Mouse (Mus musculus): Measurements from ENCODE around the gene Ergic1. TPM values are rescaled to one million over a fixed set of nuclear protein-coding genes. Genes with fewer than 3 reads are reported as not detected.

Ergic1 gene
- polyA plus RNA-seq, 1 experiment from 2014 or later, result 35.2 TPM

- Histone ChIP-seq H3K4me1 (replicated peaks) (peaks cover 23% of the 10 kb centered on the region), H3K9me3 (replicated peaks) (no peaks in the 10 kb centered on the region), H3K4me3 (replicated peaks) (no peak overlapping the region), H3K27ac (no peak overlapping the region), H3K36me3 (peaks cover 56% of the 10 kb centered on the region), H3K27me3 (no peaks in the 10 kb centered on the region), H3K9ac (no peak overlapping the region), H3K4me2 (no peak overlapping the region)
- DNase-seq, result no peak
- ATAC-seq (ENCODE audit: low read depth), result no peak
- 79% methylated on average over 7 of the region's 7 CpGs for WGBS (ENCODE audit: insufficient replicate concordance)
Observed at GRCm38 (mm10) chr17:26634539-26634938, 73.2 kb downstream of the Ergic1 start.

DNA sequence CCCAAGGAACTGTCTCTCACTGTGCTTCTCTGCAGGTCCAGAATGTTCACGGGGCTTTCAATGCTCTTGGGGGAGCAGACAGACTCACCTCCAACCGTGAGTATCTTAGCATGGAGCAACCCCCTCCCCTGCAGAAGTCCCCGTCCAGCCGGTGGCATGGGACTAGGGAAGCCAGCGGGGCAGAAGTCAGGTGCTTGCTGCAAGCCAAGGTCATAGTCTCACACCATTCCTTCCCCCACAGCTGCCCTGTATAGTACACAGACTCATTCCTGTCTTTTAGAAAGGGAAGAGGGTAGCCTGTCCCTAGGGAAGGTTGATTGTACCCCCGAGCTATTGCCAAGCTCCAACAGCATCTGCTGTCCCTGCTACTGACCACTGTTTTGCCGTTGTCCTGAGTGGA lies 74.7 kb downstream of the Ergic1 start:
- DNase-seq (no peak), ATAC-seq (ENCODE audit: low read depth) (no peak)
- peaks cover 23% of the 10 kb centered on the region for H3K4me1 ChIP-seq (replicated peaks)
- peaks cover 55% of the 10 kb centered on the region for H3K36me3 ChIP-seq
- 73% methylated on average over 7 of the region's 7 CpGs for WGBS (ENCODE audit: insufficient replicate concordance)
- H3K27me3 ChIP-seq, result no peaks in the 10 kb centered on the region
- no peak overlapping the region for H3K9ac ChIP-seq
- no peak overlapping the region for H3K4me2 ChIP-seq
- no peaks in the 10 kb centered on the region for H3K9me3 ChIP-seq (replicated peaks)
- H3K27ac ChIP-seq, result no peak overlapping the region
- H3K4me3 ChIP-seq (replicated peaks), result no peak overlapping the region

GRCm38 (mm10) chr17:26637851-26638250 lies 76.6 kb downstream of the Ergic1 start:
- Histone ChIP-seq H3K9me3 (replicated peaks) (no peaks in the 10 kb centered on the region), H3K36me3 (peaks cover 62% of the 10 kb centered on the region), H3K27ac (peak overlapping the region; percentile 51), H3K4me1 (replicated peaks) (peaks cover 23% of the 10 kb centered on the region), H3K9ac (no peak overlapping the region), H3K4me2 (no peak overlapping the region), H3K27me3 (no peaks in the 10 kb centered on the region), H3K4me3 (replicated peaks) (no peak overlapping the region)
- ATAC-seq (ENCODE audit: low read depth) (peak; percentile 44; the same call in 1 of the 2 replicates), DNase-seq (no peak)
- 62% methylated on average over 4 of the region's 4 CpGs for WGBS (ENCODE audit: insufficient replicate concordance)

- WGBS (ENCODE audit: insufficient replicate concordance), result 20% methylated on average over 7 of the region's 7 CpGs
- Histone ChIP-seq H3K36me3 (peaks cover 64% of the 10 kb centered on the region), H3K9me3 (replicated peaks) (no peaks in the 10 kb centered on the region), H3K4me1 (replicated peaks) (peaks cover 23% of the 10 kb centered on the region), H3K4me3 (replicated peaks) (no peak overlapping the region), H3K9ac (no peak overlapping the region), H3K27ac (no peak overlapping the region; the same call in 1 of the 2 replicates), H3K4me2 (no peak overlapping the region), H3K27me3 (no peaks in the 10 kb centered on the region)
- ATAC-seq (ENCODE audit: low read depth) (peak; percentile 55; the same call in 1 of the 2 replicates), DNase-seq (peak; percentile 58)
Observed at GRCm38 (mm10) chr17:26638655-26639054, 77.4 kb downstream of the Ergic1 start.

GRCm38 (mm10) chr17:26639791-26640190 lies 78.5 kb downstream of the Ergic1 start:
- Histone ChIP-seq H3K27me3 (no peaks in the 10 kb centered on the region), H3K9me3 (replicated peaks) (no peaks in the 10 kb centered on the region), H3K4me1 (replicated peaks) (peaks cover 23% of the 10 kb centered on the region), H3K9ac (no peak overlapping the region), H3K4me3 (replicated peaks) (no peak overlapping the region), H3K36me3 (peaks cover 69% of the 10 kb centered on the region), H3K4me2 (no peak overlapping the region), H3K27ac (no peak overlapping the region)
- no peak for ATAC-seq (ENCODE audit: low read depth)
- DNase-seq, result no peak
- WGBS (ENCODE audit: insufficient replicate concordance), result 61% methylated on average over 2 of the region's 2 CpGs

DNA sequence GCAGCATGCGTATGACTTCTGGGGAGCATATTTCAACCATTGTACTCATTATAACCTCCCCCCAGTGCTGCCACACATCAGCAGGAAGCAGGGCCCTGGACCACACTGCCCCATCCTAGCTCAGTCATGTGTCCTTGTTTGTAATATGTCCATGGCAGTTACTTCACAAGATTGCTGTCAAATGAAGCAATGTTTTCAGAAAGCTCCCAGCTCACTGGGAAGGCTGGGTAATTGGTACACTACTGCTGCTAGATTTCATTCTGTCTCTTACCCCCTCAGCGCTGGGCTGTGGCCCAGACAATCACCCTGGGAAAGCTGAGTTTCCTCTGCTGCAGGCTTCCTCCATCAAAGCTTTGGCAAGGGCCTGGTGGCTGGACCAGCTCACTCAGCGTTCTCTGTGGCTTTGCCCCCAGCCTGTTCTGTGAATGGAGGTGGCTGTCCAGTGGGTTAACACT lies 79.0 kb downstream of the Ergic1 start:
- no peak for ATAC-seq (ENCODE audit: low read depth)

GRCm38 (mm10) chr17:26643456-26643855 lies 82.2 kb downstream of the Ergic1 start:
- Histone ChIP-seq H3K9ac (no peak overlapping the region), H3K27me3 (no peaks in the 10 kb centered on the region), H3K36me3 (peaks cover 68% of the 10 kb centered on the region), H3K4me2 (no peak overlapping the region), H3K9me3 (replicated peaks) (no peaks in the 10 kb centered on the region), H3K4me1 (replicated peaks) (peaks cover 4% of the 10 kb centered on the region), H3K27ac (no peak overlapping the region), H3K4me3 (replicated peaks) (no peak overlapping the region)
- no peak for DNase-seq
- 87% methylated on average over 8 of the region's 8 CpGs for WGBS (ENCODE audit: insufficient replicate concordance)
- no peak for ATAC-seq (ENCODE audit: low read depth)

More for the DNA sequence above, 79.0 kb downstream of the Ergic1 start:
- DNase-seq, result no peak
- Histone ChIP-seq H3K4me2 (no peak overlapping the region), H3K9me3 (replicated peaks) (no peaks in the 10 kb centered on the region), H3K27me3 (no peaks in the 10 kb centered on the region), H3K36me3 (peaks cover 69% of the 10 kb centered on the region), H3K27ac (no peak overlapping the region), H3K4me3 (replicated peaks) (no peak overlapping the region), H3K4me1 (replicated peaks) (peaks cover 25% of the 10 kb centered on the region), H3K9ac (no peak overlapping the region)
- WGBS (ENCODE audit: insufficient replicate concordance), result 80% methylated on average over 3 of the region's 3 CpGs

GRCm38 (mm10) chr17:26643993-26644392 lies 82.7 kb downstream of the Ergic1 start:
- ATAC-seq (ENCODE audit: low read depth) (no peak), DNase-seq (no peak)
- H3K4me2 ChIP-seq, result no peak overlapping the region
- no peaks in the 10 kb centered on the region for H3K9me3 ChIP-seq (replicated peaks)
- no peak overlapping the region for H3K4me3 ChIP-seq (replicated peaks)
- no peak overlapping the region for H3K27ac ChIP-seq
- 83% methylated on average over 2 of the region's 2 CpGs for WGBS (ENCODE audit: insufficient replicate concordance)
- H3K27me3 ChIP-seq, result no peaks in the 10 kb centered on the region
- no peak overlapping the region for H3K9ac ChIP-seq
- H3K4me1 ChIP-seq (replicated peaks), result peaks cover 3% of the 10 kb centered on the region; the same call in 1 of the 2 replicates
- peaks cover 65% of the 10 kb centered on the region for H3K36me3 ChIP-seq

- no peak overlapping the region for H3K9ac ChIP-seq
- H3K4me2 ChIP-seq, result no peak overlapping the region
- no peak overlapping the region for H3K4me3 ChIP-seq (replicated peaks)
- no peak for DNase-seq
- 79% methylated on average over 9 of the region's 9 CpGs for WGBS (ENCODE audit: insufficient replicate concordance)
- H3K27me3 ChIP-seq, result no peaks in the 10 kb centered on the region
- peaks cover 65% of the 10 kb centered on the region for H3K36me3 ChIP-seq
- ATAC-seq (ENCODE audit: low read depth), result no peak
- peaks cover 3% of the 10 kb centered on the region; the same call in 1 of the 2 replicates for H3K4me1 ChIP-seq (replicated peaks)
- no peaks in the 10 kb centered on the region for H3K9me3 ChIP-seq (replicated peaks)
- H3K27ac ChIP-seq, result no peak overlapping the region
Observed at GRCm38 (mm10) chr17:26644509-26645410, 83.5 kb downstream of the Ergic1 start.

DNA sequence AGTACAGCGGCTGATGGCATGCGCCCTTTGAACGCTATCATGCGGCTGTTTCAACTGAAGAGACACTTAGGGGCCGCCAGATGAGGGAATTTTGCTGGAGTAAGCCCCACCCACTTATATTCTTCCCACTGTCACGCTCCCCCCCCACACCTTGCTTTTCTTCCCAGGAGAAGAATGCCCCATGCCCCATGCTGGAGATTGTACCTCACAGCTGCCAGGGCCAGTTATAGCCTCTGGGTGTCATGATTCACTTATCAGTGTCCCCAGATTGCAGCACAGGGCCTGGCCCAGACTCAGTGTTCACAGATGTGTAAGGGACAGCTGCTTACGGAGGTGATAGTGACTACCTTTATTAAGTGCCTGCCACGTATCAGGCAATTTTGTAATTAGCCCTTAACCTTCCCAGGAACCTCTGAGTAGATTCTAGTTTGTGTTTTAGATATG lies 84.1 kb downstream of the Ergic1 start:
- ATAC-seq (ENCODE audit: low read depth), result no peak
- Histone ChIP-seq H3K4me2 (no peak overlapping the region), H3K4me1 (replicated peaks) (peaks cover 3% of the 10 kb centered on the region; the same call in 1 of the 2 replicates), H3K27me3 (no peaks in the 10 kb centered on the region), H3K9me3 (replicated peaks) (no peaks in the 10 kb centered on the region), H3K36me3 (peaks cover 59% of the 10 kb centered on the region), H3K27ac (no peak overlapping the region), H3K9ac (no peak overlapping the region), H3K4me3 (replicated peaks) (no peak overlapping the region)
- WGBS (ENCODE audit: insufficient replicate concordance), result 73% methylated on average over 8 of the region's 8 CpGs
- DNase-seq, result no peak

DNA sequence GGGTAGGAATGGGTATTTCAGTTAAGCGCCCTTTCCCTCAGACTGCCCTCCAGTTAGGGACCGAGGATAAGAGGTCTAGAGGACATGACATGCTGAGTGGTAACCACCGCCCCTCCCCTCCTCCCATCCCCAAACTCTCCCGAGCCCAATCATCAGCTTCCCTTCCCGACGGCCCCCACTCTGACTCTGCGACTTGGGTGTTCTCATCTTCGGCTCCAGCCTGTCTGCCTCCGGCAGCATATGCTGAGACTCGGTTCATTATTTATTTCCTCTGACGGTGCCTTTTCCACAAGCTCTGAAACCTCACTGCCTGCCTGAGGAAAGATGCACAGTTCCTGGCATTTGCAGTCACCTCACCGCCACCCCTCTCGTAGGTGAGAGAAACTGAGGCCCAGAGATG lies 86.0 kb downstream of the Ergic1 start:
- Histone ChIP-seq H3K27ac (no peak overlapping the region), H3K4me1 (replicated peaks) (peaks cover 3% of the 10 kb centered on the region; the same call in 1 of the 2 replicates), H3K4me3 (replicated peaks) (no peak overlapping the region), H3K4me2 (no peak overlapping the region), H3K9me3 (replicated peaks) (no peaks in the 10 kb centered on the region), H3K9ac (no peak overlapping the region), H3K36me3 (peaks cover 41% of the 10 kb centered on the region), H3K27me3 (no peaks in the 10 kb centered on the region)
- ATAC-seq (ENCODE audit: low read depth) (no peak), DNase-seq (no peak)
- 67% methylated on average over 13 of the region's 13 CpGs for WGBS (ENCODE audit: insufficient replicate concordance)

Data from liver, embryonic 13.5 days (tissue).